In the genomic region with DNA sequence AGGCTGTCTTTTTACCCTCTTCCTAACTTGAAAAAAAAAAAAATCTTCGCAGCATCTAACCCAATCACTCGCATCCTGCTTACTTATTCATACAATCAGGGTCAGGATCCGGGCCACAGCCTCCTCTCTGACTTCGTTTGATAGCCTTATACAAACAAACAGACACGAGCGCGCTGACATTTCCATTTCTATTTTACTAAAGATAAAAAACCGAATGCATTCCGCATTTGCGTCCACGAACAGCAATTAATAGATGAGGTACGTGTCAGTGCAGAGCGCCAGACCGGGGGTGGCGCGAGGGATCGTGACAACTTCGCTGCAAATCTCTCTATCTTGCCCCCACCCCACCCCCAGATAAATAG, we compare ENCODE assay signal across 9 mouse cellular contexts. TPM values are rescaled to one million over a fixed set of nuclear protein-coding genes. Genes with fewer than 3 reads are reported as not detected.
DNase-seq lines count a peak whose midpoint lies in the region; ATAC-seq and TF ChIP-seq lines count a peak whose summit lies in the region.
"Had no signal": no experiment of that assay in that cellular context is flagged by ENCODE, and none has a peak within 500 bp of the region (broad histone marks: within the 10 kb centered on the region; RNA-seq: fewer than 3 reads in every experiment).

A gene (minus strand): TSS at position 248 of the 362 bp plus-strand sequence.

- TF ChIP-seq CTCF in E14TG2a.4 (conservative IDR thresholded peaks at IDR 0.05; ENCODE audit: low read length): no peak
- TF ChIP-seq CTCF in olfactory bulb, adult 2 months (IDR thresholded peaks at IDR 0.05; ENCODE audit: insufficient read depth, low read depth, low read length): no peak

- H3K4me3 ChIP-seq in E14TG2a.4 (replicated peaks; ENCODE audit: low read length): peak within 1 kb of the TSS; percentile 79
- H3K4me3 ChIP-seq in forebrain, embryonic 10.5 days: peak within 1 kb of the TSS; percentile 73
- peak within 1 kb of the TSS; percentile 67 for H3K4me3 ChIP-seq in intestine, embryonic 14.5 days (ENCODE audit: low read depth, low read length)
- H3K4me3 ChIP-seq in liver, embryonic 13.5 days (replicated peaks): peak within 1 kb of the TSS; percentile 53
- H3K4me3 ChIP-seq in olfactory bulb, adult 2 months (ENCODE audit: insufficient read depth, low read depth, low read length): peak within 1 kb of the TSS; percentile 74

- H3K27ac ChIP-seq in forebrain, embryonic 10.5 days: peak within 1 kb of the TSS; percentile 74
- H3K27ac ChIP-seq in intestine, embryonic 14.5 days (ENCODE audit: low read depth): no peak within 1 kb of the TSS
- no peak within 1 kb of the TSS for H3K27ac ChIP-seq in liver, embryonic 13.5 days
- H3K27ac ChIP-seq in olfactory bulb, adult 2 months (ENCODE audit: insufficient read depth, low read depth, low read length): peak within 1 kb of the TSS; percentile 85

- H3K36me3 ChIP-seq in E14TG2a.4 (ENCODE audit: insufficient read depth, low read length): no peaks in the 10 kb centered on the region
- no peaks in the 10 kb centered on the region for H3K36me3 ChIP-seq in forebrain, embryonic 10.5 days (replicated peaks)
- no peaks in the 10 kb centered on the region for H3K36me3 ChIP-seq in intestine, embryonic 14.5 days (ENCODE audit: control insufficient read depth, insufficient read depth, low read length)
- no peaks in the 10 kb centered on the region for H3K36me3 ChIP-seq in liver, embryonic 13.5 days

- H3K4me1 ChIP-seq in E14TG2a.4 (replicated peaks; ENCODE audit: low read depth, low read length): peaks cover 34% of the 10 kb centered on the region
- peaks cover 25% of the 10 kb centered on the region for H3K4me1 ChIP-seq in forebrain, embryonic 10.5 days
- H3K4me1 ChIP-seq in intestine, embryonic 14.5 days (replicated peaks; ENCODE audit: control insufficient read depth, insufficient read depth, low read length): no peaks in the 10 kb centered on the region; the same call in 1 of the 2 replicates
- H3K4me1 ChIP-seq in liver, embryonic 13.5 days (replicated peaks): no peaks in the 10 kb centered on the region
- H3K4me1 ChIP-seq in olfactory bulb, adult 2 months (ENCODE audit: control insufficient read depth, insufficient read depth, low read length): peaks cover 11% of the 10 kb centered on the region; the same call in 1 of the 2 replicates

- no peak for ATAC-seq in intestine, embryonic 14.5 days (replicated peaks; ENCODE audit: low FRiP score, low TSS enrichment, low read depth)
- no peak for ATAC-seq in liver, embryonic 13.5 days (ENCODE audit: low read depth)

- H3K9ac ChIP-seq in intestine, embryonic 14.5 days (ENCODE audit: low read length): peak within 1 kb of the TSS; percentile 55
- no peak within 1 kb of the TSS for H3K9ac ChIP-seq in liver, embryonic 13.5 days

- DNase-seq in adrenal gland, postnatal 10 days: peak; percentile 11
- DNase-seq in adrenal gland, postnatal 4 days (ENCODE audit: low spot score in 2 of 2): no peak
- no peak for DNase-seq in forebrain, embryonic 10.5 days (ENCODE audit: extremely low spot score, low spot score)
- DNase-seq in intestine, embryonic 14.5 days (ENCODE audit: low spot score): peak; percentile 65
- no peak for DNase-seq in liver, embryonic 13.5 days
- no peak for DNase-seq in c-Kit-positive CD71-positive TER-119-positive erythroid progenitor cells, embryonic 14.5 days (ENCODE audit: low spot score)

- under 1% methylated on average over 18 of the region's 18 CpGs for WGBS in forebrain, embryonic 10.5 days
- WGBS in intestine, embryonic 14.5 days: under 1% methylated on average over 18 of the region's 18 CpGs
- 1% methylated on average over 18 of the region's 18 CpGs for WGBS in liver, embryonic 13.5 days (ENCODE audit: insufficient replicate concordance)
- WGBS in olfactory bulb, adult 2 months: under 1% methylated on average over 18 of the region's 18 CpGs

- H3K4me2 ChIP-seq in intestine, embryonic 14.5 days (ENCODE audit: low read length): peak within 1 kb of the TSS; percentile 99
- peak within 1 kb of the TSS; percentile 68 for H3K4me2 ChIP-seq in liver, embryonic 13.5 days

- H3K9me3 ChIP-seq in E14TG2a.4 (ENCODE audit: low read length): no peaks in the 10 kb centered on the region
- H3K9me3 ChIP-seq in forebrain, embryonic 10.5 days: no peaks in the 10 kb centered on the region
- H3K9me3 ChIP-seq in intestine, embryonic 14.5 days (ENCODE audit: control insufficient read depth, low read length): no peaks in the 10 kb centered on the region
- no peaks in the 10 kb centered on the region for H3K9me3 ChIP-seq in liver, embryonic 13.5 days (replicated peaks)

- H3K27me3 ChIP-seq in E14TG2a.4 (ENCODE audit: insufficient read depth, low read length): peaks cover 42% of the 10 kb centered on the region
- H3K27me3 ChIP-seq in forebrain, embryonic 10.5 days (ENCODE audit: poor library complexity, severe bottlenecking): peaks cover 49% of the 10 kb centered on the region
- no peaks in the 10 kb centered on the region; the same call in 1 of the 2 replicates for H3K27me3 ChIP-seq in intestine, embryonic 14.5 days (replicated peaks; ENCODE audit: control insufficient read depth, insufficient read depth, low read length)
- peaks cover 42% of the 10 kb centered on the region for H3K27me3 ChIP-seq in liver, embryonic 13.5 days

- TF ChIP-seq POLR2A in olfactory bulb, adult 2 months (IDR thresholded peaks at IDR 0.05; ENCODE audit: insufficient read depth, low read depth, low read length): no peak

RNA-seq across cellular contexts. Expression of the gene that starts here (rescaled TPM):
- 1 to 10 TPM; 1.2 to 1.8 TPM for total RNA-seq in adrenal gland, postnatal 10 days (2021)
- under 1 TPM; 0.81 to 0.99 TPM for total RNA-seq in adrenal gland, postnatal 4 days (2021)
- polyA plus RNA-seq in forebrain, embryonic 10.5 days (2016; fragmentation: Nextera tagmentation; extraction: Ambion mirVana): 1.1 and 1.2 TPM in 2 replicates
- polyA plus RNA-seq in intestine, embryonic 14.5 days (2014; fragmentation: Nextera tagmentation; extraction: Ambion mirVana): 2.3 TPM in 2 replicates
- 0.08 and 0.13 TPM in 2 replicates for polyA plus RNA-seq in liver, embryonic 13.5 days (2015; fragmentation: Nextera tagmentation; extraction: Ambion mirVana)
- not detected in 2 replicates for polyA plus RNA-seq in olfactory bulb, adult 2 months (2012; ENCODE audit: insufficient read depth, insufficient read length, low replicate concordance, missing spikeins)
- total RNA-seq: neutrophil, adult 5-6 weeks had no signal

Comparison
In these comparisons a context has a peak if more than half of its experiments do, and no peak if none do; other contexts are left out.
1. DNase-seq: peak in adrenal gland, postnatal 10 days (single experiment) and intestine, embryonic 14.5 days (single experiment); none in adrenal gland, postnatal 4 days (0 of 2), forebrain, embryonic 10.5 days (single experiment), liver, embryonic 13.5 days (single experiment) and c-Kit-positive CD71-positive TER-119-positive erythroid progenitor cells, embryonic 14.5 days (single experiment).
2. H3K27ac ChIP-seq: peak in forebrain, embryonic 10.5 days (single experiment) and olfactory bulb, adult 2 months (single experiment); none in intestine, embryonic 14.5 days (single experiment) and liver, embryonic 13.5 days (single experiment).
3. Peak in every context shown above with its lines, with median percentiles within 50 percentile points of each other: H3K4me3 ChIP-seq.